Mouse (Mus musculus) spleen, adult 18-20 months (tissue): Measurements from ENCODE around the gene Vmn1r126.
"Not testable (repeated sequence)": the region's sequence is repeated elsewhere in the genome, so short reads cannot be mapped to it uniquely, and the experiment has no call there.

Experiments
- DNase-seq, 2 experiments: peaks; one replicate each; pipeline ENCODE4 v3.0.0; 2022; ENCODE audit warnings: mixed read lengths in 2 of 2

Vmn1r126 gene

DNA sequence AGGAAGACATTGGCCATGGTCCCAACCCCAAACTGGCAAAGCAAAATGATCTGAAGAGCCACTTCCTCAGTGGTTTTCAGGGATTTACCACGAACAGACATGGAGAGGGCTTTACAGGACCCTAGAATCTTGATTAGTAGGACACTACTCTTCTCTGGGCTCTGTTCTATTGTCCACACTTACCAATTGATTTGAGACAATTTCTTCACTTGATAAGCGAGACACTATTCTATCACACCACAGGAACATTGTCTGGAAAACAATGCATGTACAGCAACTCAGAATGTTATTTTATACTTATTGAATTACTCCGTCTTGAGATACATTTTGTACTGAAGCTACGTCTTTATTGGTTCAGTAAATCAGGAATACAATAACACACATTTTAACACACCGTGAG is at the start of gene Vmn1r126:
TSS of gene Vmn1r126 (minus strand) at position 101 of the 400 bp plus-strand sequence.
- DNase-seq: not testable (repeated sequence)

DNA sequence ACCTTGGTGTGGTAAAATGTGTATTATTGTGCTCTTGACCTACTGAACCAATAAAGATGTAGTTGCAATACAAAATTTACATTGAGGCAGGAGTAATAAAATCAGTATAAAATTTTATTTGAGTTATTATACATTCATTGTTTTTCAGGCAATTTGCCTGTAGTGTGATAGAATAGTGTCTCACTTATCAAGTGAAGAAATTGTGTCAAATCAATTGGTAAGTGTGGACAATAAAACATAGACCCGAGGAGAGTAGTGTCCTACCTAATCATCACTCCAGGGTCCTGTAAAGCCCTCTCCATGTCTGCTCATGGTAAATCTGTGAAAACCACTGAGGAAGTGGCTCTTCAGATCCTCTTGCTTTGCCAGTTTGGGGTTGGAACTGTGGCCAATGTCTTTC is 47.8 kb upstream of the Vmn1r126 start, which contains the start of gene Vmn1r128:
TSS of gene Vmn1r128 (plus strand) at position 301 of the 400 bp plus-strand sequence.
- DNase-seq: not testable (repeated sequence)

DNA sequence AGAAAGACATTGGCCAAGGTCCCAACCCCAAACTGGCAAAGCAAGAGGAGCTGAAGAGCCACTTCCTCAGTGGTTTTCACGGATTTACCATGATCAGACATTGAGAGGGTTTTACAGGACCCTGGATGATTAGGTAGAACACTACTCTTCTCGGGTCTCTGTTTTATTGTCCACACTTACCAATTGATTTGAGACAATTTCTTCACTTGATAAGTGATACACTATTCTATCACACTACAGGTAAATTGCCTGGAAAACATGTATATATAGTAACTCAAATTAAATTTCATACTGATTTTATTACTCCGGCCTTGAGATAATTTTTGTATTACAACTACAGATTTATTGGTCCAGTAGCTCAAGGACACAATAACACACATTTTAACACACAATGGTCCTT is 18.5 kb upstream of the Vmn1r126 start, which contains the start of gene Vmn1r127:
TSS of gene Vmn1r127 (minus strand) at position 101 of the 400 bp plus-strand sequence.
- not testable (repeated sequence) for DNase-seq

DNA sequence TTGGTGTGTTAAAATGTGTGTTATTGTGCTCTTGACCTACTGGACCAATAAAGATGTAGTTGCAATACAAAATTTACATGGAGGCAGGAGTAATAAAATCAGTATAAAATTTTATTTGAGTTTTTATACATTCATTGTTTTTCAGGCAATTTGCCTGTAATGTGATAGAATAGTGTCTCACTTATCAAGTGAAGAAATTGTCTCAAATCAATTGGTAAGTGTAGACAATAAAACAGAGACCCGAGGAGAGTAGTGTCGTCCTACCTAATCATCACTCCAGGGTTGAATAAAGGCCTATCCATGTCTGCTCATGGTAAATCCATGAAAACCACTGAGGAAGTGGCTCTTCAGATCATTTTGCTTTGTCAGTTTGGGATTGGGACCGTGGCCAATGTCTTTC is 29.4 kb downstream of the Vmn1r126 start, which contains the start of gene Vmn1r125:
TSS of gene Vmn1r125 (plus strand) at position 301 of the 400 bp plus-strand sequence.
- not testable (repeated sequence) for DNase-seq

DNA sequence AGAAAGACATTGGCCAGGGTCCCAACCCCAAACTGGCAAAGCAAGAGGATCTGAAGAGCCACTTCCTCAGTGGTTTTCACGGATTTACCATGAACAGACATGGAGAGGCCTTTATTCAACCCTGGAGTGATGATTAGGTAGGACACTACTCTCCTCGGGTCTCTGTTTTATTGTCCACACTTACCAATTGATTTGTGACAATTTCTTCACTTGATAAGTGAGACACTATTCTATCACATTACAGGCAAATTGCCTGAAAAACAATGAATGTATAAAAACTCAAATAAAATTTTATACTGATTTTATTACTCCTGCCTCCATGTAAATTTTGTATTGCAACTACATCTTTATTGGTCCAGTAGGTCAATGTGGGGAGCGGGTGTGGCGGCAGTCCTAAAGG is 40.8 kb downstream of the Vmn1r126 start, which contains the start of gene Vmn1r124:
TSS of gene Vmn1r124 (minus strand) at position 101 of the 400 bp plus-strand sequence.
- DNase-seq: not testable (repeated sequence)
